Mouse (Mus musculus) heart, embryonic 10.5 days (tissue): ENCODE results near the gene Galnt6. TPM values are rescaled to one million over a fixed set of nuclear protein-coding genes. Genes with fewer than 3 reads are reported as not detected.
A peak's percentile ranks its signal among the peaks of the same experiment; 100 is the strongest.
"Not testable (repeated sequence)": the region's sequence is repeated elsewhere in the genome, so short reads cannot be mapped to it uniquely, and the experiment has no call there.

Source experiments
- DNase-seq: peaks from one replicate; pipeline ENCODE4 v3.0.0-alpha.2; 2017; ENCODE audit warnings: low spot score
- H3K27ac ChIP-seq: fragments of 300-500 bp; sonication (generic); 2 replicates; pipeline ENCODE4 v1.5.1; 2016; ENCODE audit warnings: mild to moderate bottlenecking
- H3K27me3 ChIP-seq: fragments of 300-500 bp; sonication (generic); 2 replicates; pipeline ENCODE4 v1.6.1; 2016; ENCODE audit warnings: mild to moderate bottlenecking; ENCODE audit not compliant: poor library complexity, insufficient read depth, severe bottlenecking
- H3K36me3 ChIP-seq: fragments of 300-500 bp; sonication (generic); 2 replicates; pipeline ENCODE4 v1.6.1; 2016; ENCODE audit warnings: mild to moderate bottlenecking, moderate library complexity
- H3K4me1 ChIP-seq: fragments of 300-500 bp; sonication (generic); 2 replicates; pipeline ENCODE4 v1.6.1; 2016; ENCODE audit warnings: mild to moderate bottlenecking
- H3K4me3 ChIP-seq: fragments of 300-500 bp; sonication (generic); 2 replicates; pipeline ENCODE4 v1.5.1; 2016; ENCODE audit warnings: mild to moderate bottlenecking, moderate library complexity
- H3K9me3 ChIP-seq: fragments of 300-500 bp; sonication (generic); 2 replicates; pipeline ENCODE4 v1.6.1; 2016; ENCODE audit warnings: mild to moderate bottlenecking, moderate library complexity
- WGBS: fragments of 180-500 bp; shearing (Covaris S2); methylation state at CpG from one replicate; pipeline ENCODE4 v1.1.7; 2016; 5-methylcytosine and 5-hydroxymethylcytosine counted together
- polyA plus RNA-seq: library from polyadenylated mRNA; unstranded; fragments of >200 nt; fragmentation: Nextera tagmentation; extraction: Ambion mirVana; gene quantifications from 2 replicates; pipeline ENCODE4 v1.2.1, GENCODE M21; 2016

Galnt6 gene
- 0.18 and 0.20 TPM in 2 replicates for polyA plus RNA-seq

DNA sequence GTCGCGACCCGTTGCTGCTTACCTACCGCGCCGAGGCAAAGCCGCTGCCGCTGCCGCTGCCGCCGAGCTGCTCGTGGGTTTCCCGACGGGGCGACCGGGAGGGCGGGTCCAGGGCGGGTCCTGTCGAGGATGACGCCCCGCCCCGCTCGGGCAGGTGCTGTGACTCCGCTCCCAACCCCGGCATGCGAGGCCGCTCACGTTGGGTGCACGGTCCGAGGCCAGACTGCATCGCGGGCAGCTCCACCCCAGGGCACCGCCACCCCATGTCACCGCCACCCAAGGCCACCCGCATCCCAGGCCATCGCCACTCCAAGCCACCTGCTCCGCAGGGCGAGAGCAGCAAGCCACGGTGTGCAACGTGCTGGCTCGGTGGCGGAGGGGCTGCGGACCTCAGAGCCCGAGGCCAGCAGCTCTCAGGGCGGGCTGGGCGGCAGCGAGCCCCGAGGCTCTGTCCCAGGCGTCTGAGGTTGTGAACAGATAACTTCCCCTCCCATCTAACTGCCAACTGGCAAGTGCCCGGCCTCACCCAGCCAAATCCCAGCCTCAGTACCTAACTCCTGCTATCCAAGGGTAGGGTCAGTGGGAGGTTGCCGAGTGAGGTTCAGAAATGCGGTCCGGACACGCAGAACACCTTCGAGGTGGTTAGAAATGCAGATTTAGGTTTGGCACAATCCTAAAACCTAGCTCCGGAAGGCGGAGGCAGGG, at the start of gene Galnt6:
TSS of gene Galnt6 (minus strand) at position 96 of the 705 bp plus-strand sequence.
- Histone ChIP-seq H3K9me3 (no peaks in the 10 kb centered on the region), H3K27ac (0 out of 2 replicates have a peak within 1 kb of the TSS, but pooled peaks have one; percentile 47), H3K4me1 (peaks cover 20% of the 10 kb centered on the region), H3K27me3 (peaks cover 69% of the 10 kb centered on the region), H3K36me3 (no peaks in the 10 kb centered on the region), H3K4me3 (peak within 1 kb of the TSS; percentile 62)
- WGBS, result 6% methylated on average over 47 of the region's 57 CpGs
- no peak for DNase-seq

DNA sequence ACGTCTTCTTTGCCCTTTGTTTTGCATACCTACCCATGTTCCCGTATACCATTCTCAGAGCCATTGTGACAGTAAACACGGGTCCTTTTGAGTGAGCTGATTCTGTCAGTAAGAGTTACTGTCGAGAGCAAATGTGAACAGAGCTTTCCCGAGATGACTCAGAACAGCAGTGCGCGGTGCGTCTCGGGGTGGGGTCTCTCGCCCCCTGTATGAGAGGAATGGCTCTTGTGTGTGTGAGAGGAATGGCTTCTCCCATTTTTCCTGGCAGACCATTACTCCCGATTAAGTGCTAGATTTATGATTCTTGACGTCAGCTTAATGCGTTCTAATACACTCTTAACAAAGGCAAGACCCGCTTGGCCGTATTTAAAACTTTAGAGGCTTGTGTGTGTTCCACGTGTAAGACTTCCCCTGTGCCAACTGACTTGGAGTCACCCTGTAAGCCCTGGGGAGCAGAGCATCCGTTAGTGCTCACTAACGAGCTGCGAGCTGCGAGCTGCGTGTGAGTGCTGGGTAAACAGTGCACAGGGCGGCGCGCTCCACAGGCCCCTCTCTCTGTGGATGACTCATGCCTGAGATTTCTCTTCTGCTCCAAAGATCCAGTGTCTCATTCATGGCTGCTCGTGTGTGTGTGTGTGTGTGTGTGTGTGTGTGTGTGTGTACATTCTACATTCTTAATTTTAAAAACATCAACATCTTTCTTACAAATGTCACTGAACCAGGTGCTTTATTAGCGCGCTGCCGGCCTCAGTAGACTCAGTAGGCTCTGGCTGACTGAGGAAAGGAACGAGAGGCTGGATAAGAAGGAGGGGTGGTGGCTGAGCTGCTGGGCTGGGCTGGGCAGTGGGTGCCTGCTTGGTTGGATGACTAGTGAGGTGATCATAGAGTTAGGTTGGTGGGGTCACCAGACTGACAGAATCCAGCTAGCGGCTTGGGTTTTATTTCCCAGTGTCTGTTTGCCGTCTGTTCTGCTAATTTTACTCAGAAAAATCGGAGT, 48.1 kb upstream of the Galnt6 start:
- Histone ChIP-seq H3K4me3 (no peak overlapping the region), H3K27me3 (peaks cover 74% of the 10 kb centered on the region), H3K36me3 (no peaks in the 10 kb centered on the region), H3K9me3 (no peaks in the 10 kb centered on the region), H3K4me1 (peaks cover 20% of the 10 kb centered on the region; the same call in 1 of the 2 replicates), H3K27ac (no peak overlapping the region)
- 65% methylated on average over 32 of the region's 32 CpGs for WGBS
- no peak for DNase-seq

DNA sequence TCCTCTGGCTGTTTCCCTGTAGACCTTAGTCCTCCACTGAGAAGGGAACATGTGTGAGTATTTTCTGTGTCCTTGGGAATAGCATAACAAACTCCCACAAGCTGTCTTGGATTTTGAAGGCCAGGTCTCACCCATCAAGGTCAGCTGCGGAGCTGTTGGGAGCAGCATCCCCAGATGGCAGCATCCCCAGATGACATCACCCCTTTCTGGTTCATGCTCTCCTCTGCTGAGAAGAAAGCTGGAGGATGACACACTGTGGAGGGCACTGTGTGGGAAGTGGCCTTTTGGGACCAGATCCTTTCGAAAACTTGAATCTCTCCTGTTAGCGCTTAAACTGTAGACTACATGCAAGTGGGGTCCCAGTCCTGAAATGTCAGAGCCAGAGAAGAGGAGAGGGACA, 47.2 kb upstream of the Galnt6 start:
- Histone ChIP-seq H3K4me1 (peaks cover 20% of the 10 kb centered on the region; the same call in 1 of the 2 replicates), H3K27me3 (peaks cover 80% of the 10 kb centered on the region), H3K27ac (no peak overlapping the region), H3K4me3 (no peak overlapping the region), H3K36me3 (no peaks in the 10 kb centered on the region), H3K9me3 (no peaks in the 10 kb centered on the region)
- WGBS, result 82% methylated on average over 3 of the region's 3 CpGs
- DNase-seq, result no peak

DNA sequence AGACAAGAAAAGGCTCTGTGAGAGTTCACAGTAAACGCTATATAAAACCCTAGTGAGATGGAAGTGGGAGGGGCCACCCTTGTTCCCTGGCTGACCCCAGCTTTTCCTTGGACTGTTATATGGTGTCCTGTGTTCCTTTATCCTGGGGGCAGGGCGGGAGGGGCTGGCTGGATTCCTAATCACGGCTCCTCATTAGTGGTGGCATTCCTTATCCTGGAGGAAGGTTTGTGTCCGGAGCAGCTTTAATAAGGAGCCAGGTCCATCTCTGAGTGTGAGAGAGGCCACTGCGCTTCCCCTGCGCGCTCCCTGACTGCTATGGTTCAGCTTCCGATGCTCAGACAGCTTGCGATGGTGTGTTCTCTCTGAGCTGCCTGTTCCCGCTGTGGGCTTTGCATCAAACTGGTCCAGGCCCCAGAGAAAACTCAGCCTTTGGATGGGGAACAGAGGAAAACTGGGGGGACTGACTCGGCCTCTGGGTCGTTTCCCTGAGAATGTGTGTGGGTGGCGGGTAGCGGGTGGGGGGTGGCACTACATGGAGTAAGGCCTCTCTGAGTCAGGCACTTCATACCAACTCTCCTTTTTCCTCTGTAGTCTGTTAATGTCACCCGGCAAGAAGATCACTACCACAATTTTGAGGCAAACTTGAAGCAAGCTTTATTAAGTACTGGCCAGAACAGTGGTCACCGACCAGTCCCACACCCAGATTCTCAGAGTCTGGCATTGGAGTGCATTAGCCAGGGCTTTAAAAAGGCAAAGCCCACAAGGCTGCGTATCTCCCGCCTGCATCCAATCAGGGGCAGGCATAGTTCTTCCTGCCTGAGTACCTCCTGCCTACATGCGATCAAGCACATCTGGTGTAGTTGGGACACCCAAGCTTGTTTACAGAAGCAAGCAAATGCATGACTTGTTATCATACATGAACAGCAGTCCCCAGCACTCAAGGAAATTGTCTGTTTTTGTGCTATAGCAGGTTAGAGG, 46.3 kb upstream of the Galnt6 start:
- no peak overlapping the region for H3K27ac ChIP-seq

GRCm38 (mm10) chr15:100773859-100774258, 44.7 kb upstream of the Galnt6 start:
- not testable (repeated sequence) for H3K36me3 ChIP-seq, H3K27ac ChIP-seq, H3K9me3 ChIP-seq, H3K4me1 ChIP-seq, DNase-seq, H3K4me3 ChIP-seq
- 87% methylated on average over 6 of the region's 6 CpGs for WGBS
- H3K27me3 ChIP-seq, result peaks cover 82% of the 10 kb centered on the region

More for the DNA sequence above, 46.3 kb upstream of the Galnt6 start:
- H3K9me3 ChIP-seq, result no peaks in the 10 kb centered on the region
- no peak overlapping the region for H3K4me3 ChIP-seq
- peaks cover 80% of the 10 kb centered on the region for H3K27me3 ChIP-seq
- peaks cover 16% of the 10 kb centered on the region; the same call in 1 of the 2 replicates for H3K4me1 ChIP-seq
- H3K36me3 ChIP-seq, result no peaks in the 10 kb centered on the region
- no peak for DNase-seq
- WGBS, result 50% methylated on average over 19 of the region's 19 CpGs

DNA sequence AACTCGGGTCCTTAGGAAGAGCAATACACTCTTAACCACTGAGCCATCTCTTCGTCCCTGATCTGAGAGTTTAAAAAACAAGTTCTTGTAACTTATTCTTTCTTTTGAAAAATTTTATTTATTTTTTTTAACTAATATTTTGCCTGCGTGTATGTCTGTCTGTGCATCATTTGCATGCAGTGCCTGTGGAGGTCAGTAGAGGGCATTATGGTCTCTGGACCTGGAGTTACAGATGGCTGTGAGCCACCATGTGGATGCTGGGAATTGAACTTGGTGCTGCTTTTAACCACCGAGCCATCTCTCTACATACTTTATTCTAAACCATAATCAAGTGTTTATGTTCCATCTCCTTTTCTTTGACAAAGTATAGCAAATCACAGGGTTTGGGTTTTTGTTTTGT, 43.5 kb upstream of the Galnt6 start:
- Histone ChIP-seq H3K27ac (no peak overlapping the region), H3K36me3 (no peaks in the 10 kb centered on the region), H3K9me3 (no peaks in the 10 kb centered on the region), H3K4me1 (0 out of 2 replicates have a peak, but pooled peaks cover 5% of the 10 kb centered on the region), H3K27me3 (peaks cover 81% of the 10 kb centered on the region), H3K4me3 (no peak overlapping the region)
- 80% methylated on average over 4 of the region's 4 CpGs for WGBS
- DNase-seq, result no peak

DNA sequence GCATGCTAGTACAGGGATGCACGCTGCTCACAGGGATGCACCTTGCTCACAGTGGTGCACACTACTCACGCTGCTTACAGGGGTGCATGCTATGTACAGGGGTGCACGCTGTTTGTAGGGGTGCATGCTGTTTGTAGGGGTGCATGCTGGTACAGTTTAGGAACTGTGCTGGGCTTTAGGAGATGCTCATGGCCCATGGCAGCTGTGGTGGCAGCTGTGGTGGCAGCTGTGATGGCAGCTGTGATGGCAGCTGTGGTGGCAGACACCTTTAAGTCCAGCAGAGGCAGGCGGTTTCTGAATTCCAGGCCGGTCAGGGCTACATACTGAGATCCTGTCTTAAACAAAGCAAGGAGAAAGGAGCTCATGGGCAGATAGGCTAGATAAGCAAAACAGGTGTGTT, 41.2 kb upstream of the Galnt6 start:
- Histone ChIP-seq H3K27ac (no peak overlapping the region), H3K4me1 (0 out of 2 replicates have a peak, but pooled peaks cover 3% of the 10 kb centered on the region), H3K4me3 (no peak overlapping the region), H3K36me3 (no peaks in the 10 kb centered on the region), H3K9me3 (no peaks in the 10 kb centered on the region), H3K27me3 (peaks cover 81% of the 10 kb centered on the region)
- WGBS, result 87% methylated on average over 5 of the region's 5 CpGs
- DNase-seq, result no peak

DNA sequence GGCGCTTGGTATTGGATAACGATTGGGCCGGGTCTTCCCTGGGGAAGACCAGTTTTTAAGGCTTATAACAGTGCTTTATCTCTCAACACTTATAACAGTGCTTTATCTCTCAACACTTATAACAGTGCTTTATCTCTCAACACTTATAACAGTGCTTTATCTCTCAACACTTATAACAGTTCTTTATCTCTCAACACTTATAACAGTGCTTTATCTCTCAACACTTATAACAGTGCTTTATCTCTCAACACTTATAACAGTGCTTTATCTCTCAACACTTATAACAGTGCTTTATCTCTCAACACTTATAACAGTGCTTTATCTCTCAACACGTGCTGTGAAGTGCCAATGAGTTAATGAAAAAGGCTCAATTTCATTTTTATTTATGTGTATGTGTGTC, 39.8 kb upstream of the Galnt6 start:
- DNase-seq, H3K4me1 ChIP-seq, H3K36me3 ChIP-seq, H3K9me3 ChIP-seq, H3K27ac ChIP-seq, H3K4me3 ChIP-seq: not testable (repeated sequence)
- peaks cover 83% of the 10 kb centered on the region for H3K27me3 ChIP-seq
- WGBS, result 59% methylated on average over 4 of the region's 4 CpGs

DNA sequence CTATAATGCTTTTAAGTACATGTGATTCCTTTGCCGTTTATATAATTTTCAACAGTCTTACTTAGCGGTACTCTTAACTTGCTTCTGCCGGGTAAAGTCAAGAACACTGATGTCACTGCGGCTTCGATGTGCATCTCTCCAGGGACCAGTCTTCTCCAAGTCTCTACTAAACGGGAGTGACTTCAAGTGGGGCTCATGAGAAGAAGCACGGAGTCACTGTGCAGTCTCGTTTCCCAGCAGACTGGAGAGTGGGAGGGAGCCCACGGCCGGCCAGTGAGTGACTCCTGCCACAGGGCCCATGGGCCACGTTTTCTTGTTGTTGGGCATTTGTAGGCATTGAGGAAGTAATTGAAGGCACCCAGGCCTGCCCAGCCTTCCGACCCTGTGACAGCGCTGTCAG, 38.7 kb upstream of the Galnt6 start:
- no peaks in the 10 kb centered on the region for H3K4me1 ChIP-seq
- peaks cover 90% of the 10 kb centered on the region for H3K27me3 ChIP-seq
- 81% methylated on average over 13 of the region's 13 CpGs for WGBS
- no peak overlapping the region for H3K27ac ChIP-seq
- H3K36me3 ChIP-seq, result no peaks in the 10 kb centered on the region
- H3K9me3 ChIP-seq, result no peaks in the 10 kb centered on the region
- no peak overlapping the region for H3K4me3 ChIP-seq
- DNase-seq, result no peak

GRCm38 (mm10) chr15:100766826-100767225, 37.6 kb upstream of the Galnt6 start:
- no peak for DNase-seq
- H3K27me3 ChIP-seq, result peaks cover 96% of the 10 kb centered on the region
- no peaks in the 10 kb centered on the region for H3K9me3 ChIP-seq
- WGBS, result 82% methylated on average over 9 of the region's 9 CpGs
- no peak overlapping the region for H3K27ac ChIP-seq
- no peaks in the 10 kb centered on the region for H3K36me3 ChIP-seq
- H3K4me3 ChIP-seq, result no peak overlapping the region
- H3K4me1 ChIP-seq, result peaks cover 6% of the 10 kb centered on the region

DNA sequence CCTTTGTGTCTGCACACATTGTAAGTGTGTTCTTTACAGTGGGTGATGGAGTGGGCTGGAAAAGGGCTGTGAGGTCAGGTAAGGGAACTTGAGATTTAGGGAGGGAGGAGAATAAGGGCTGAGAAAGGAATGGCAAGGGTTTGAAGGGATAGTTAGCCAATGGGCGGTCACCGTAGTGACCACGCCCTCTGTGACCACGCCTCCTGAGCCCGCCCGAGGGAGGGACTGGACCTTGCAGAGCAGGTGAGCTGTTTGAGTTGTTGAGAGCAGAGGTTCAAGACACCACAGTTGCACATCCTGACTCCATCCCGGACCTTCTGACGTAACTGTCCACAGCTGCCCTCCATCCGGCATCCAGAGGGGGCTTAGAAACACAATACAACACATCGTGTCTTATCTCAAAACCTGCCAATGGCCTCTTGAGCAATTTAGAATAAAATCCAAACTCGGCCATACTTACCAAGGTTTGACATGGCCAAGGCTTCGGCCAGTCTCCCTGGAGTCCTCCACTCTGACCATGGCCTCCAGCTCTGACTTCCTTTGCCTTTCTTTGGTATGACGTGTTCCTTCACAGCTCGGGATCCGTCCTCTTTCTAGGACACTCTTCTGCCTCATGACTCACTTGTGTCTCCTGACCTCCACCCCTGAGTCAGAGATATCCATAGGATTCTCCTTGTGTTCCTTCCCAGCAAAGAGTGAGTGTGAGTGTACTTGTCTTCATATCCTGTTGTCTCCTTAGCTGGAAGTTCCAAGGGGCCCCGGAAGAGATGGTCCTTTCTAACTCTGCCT, 35.2 kb upstream of the Galnt6 start:
- Histone ChIP-seq H3K4me3 (no peak overlapping the region), H3K27ac (no peak overlapping the region), H3K9me3 (no peaks in the 10 kb centered on the region), H3K27me3 (peaks cover 77% of the 10 kb centered on the region), H3K36me3 (no peaks in the 10 kb centered on the region), H3K4me1 (peaks cover 11% of the 10 kb centered on the region)
- no peak for DNase-seq
- WGBS, result 68% methylated on average over 16 of the region's 16 CpGs
